In genomic region chr5:74143994-74144393, GRCm38 (mm10) we compare ENCODE assay signal across 20 mouse cellular contexts. TPM values are rescaled to one million over a fixed set of nuclear protein-coding genes. Genes with fewer than 3 reads are reported as not detected.
A peak's percentile ranks its signal among the peaks of the same experiment; 100 is the strongest.
DNase-seq lines count a peak whose midpoint lies in the region; ATAC-seq and TF ChIP-seq lines count a peak whose summit lies in the region.
"Had no signal": no experiment of that assay in that cellular context is flagged by ENCODE, and none has a peak within 500 bp of the region (broad histone marks: within the 10 kb centered on the region; RNA-seq: fewer than 3 reads in every experiment).

No protein-coding gene starts in this region.

- peak overlapping the region; percentile 82 for H3K27ac ChIP-seq in heart, embryonic 10.5 days
- H3K27ac ChIP-seq in intestine, embryonic 15.5 days: 0 out of 2 replicates have a peak overlapping the region, but pooled peaks have one; percentile 32
- no peak overlapping the region for H3K27ac ChIP-seq in intestine, postnatal 0 days (ENCODE audit: low read depth, low read length)
- no peak overlapping the region for H3K27ac ChIP-seq in intestine, embryonic 16.5 days (ENCODE audit: low read length)
- H3K27ac ChIP-seq: embryonic facial prominence, embryonic 15.5 days; forebrain, embryonic 12.5 days; hindbrain, postnatal 0 days; limb, embryonic 15.5 days had no signal

- H3K36me3 ChIP-seq in heart, embryonic 10.5 days: no peaks in the 10 kb centered on the region
- H3K36me3 ChIP-seq in intestine, embryonic 15.5 days: no peaks in the 10 kb centered on the region
- no peaks in the 10 kb centered on the region for H3K36me3 ChIP-seq in intestine, postnatal 0 days (ENCODE audit: control insufficient read depth, insufficient read depth)
- H3K36me3 ChIP-seq in intestine, embryonic 16.5 days (ENCODE audit: control insufficient read depth, insufficient read depth, low read length): no peaks in the 10 kb centered on the region
- H3K36me3 ChIP-seq: embryonic facial prominence, embryonic 15.5 days; forebrain, embryonic 12.5 days; limb, embryonic 15.5 days had no signal

- peaks cover 47% of the 10 kb centered on the region for H3K4me1 ChIP-seq in heart, embryonic 10.5 days
- H3K4me1 ChIP-seq in intestine, embryonic 15.5 days (replicated peaks): 0 out of 2 replicates have a peak, but pooled peaks cover 3% of the 10 kb centered on the region
- peaks cover 9% of the 10 kb centered on the region; the same call in 1 of the 2 replicates for H3K4me1 ChIP-seq in intestine, postnatal 0 days (replicated peaks; ENCODE audit: control insufficient read depth, insufficient read depth, low read length)
- peaks cover 9% of the 10 kb centered on the region for H3K4me1 ChIP-seq in intestine, embryonic 16.5 days (ENCODE audit: control insufficient read depth, insufficient read depth, low read length)
- H3K4me1 ChIP-seq: embryonic facial prominence, embryonic 15.5 days; forebrain, embryonic 12.5 days; limb, embryonic 15.5 days had no signal

- intact Hi-C loops in heart, postnatal 10 days (cut with DNase I): no loop called here

- no peaks in the 10 kb centered on the region for H3K27me3 ChIP-seq in heart, embryonic 10.5 days (ENCODE audit: insufficient read depth, poor library complexity, severe bottlenecking)
- H3K27me3 ChIP-seq in intestine, embryonic 15.5 days (replicated peaks): no peaks in the 10 kb centered on the region
- no peaks in the 10 kb centered on the region for H3K27me3 ChIP-seq in intestine, postnatal 0 days (replicated peaks; ENCODE audit: control insufficient read depth, insufficient read depth, low read length)
- no peaks in the 10 kb centered on the region for H3K27me3 ChIP-seq in intestine, embryonic 16.5 days (replicated peaks; ENCODE audit: control insufficient read depth, insufficient read depth, low read length)
- H3K27me3 ChIP-seq: embryonic facial prominence, embryonic 15.5 days; forebrain, embryonic 12.5 days; limb, embryonic 15.5 days had no signal

- DNase-seq in heart, embryonic 10.5 days (ENCODE audit: low spot score): no peak
- DNase-seq in heart, postnatal 10 days: no peak
- no peak for DNase-seq in adrenal gland, adult 8-10 months
- DNase-seq: adrenal gland, postnatal 14 days; cerebellum, postnatal 10 days; embryo, embryonic 11 days; gastrocnemius, postnatal 14 days; lung, postnatal 10 days; right cerebral cortex, adult 18-20 months had no signal

- TF ChIP-seq CTCF in intestine, postnatal 0 days (IDR thresholded peaks at IDR 0.05; ENCODE audit: low read depth): no peak

- no peaks in the 10 kb centered on the region for H3K9me3 ChIP-seq in heart, embryonic 10.5 days
- H3K9me3 ChIP-seq in intestine, embryonic 15.5 days: no peaks in the 10 kb centered on the region
- no peaks in the 10 kb centered on the region for H3K9me3 ChIP-seq in intestine, postnatal 0 days (ENCODE audit: control insufficient read depth)
- no peaks in the 10 kb centered on the region for H3K9me3 ChIP-seq in intestine, embryonic 16.5 days (ENCODE audit: control insufficient read depth, low read length)
- H3K9me3 ChIP-seq: embryonic facial prominence, embryonic 15.5 days; forebrain, embryonic 12.5 days; limb, embryonic 15.5 days had no signal

- H3K4me3 ChIP-seq in heart, embryonic 10.5 days: no peak overlapping the region
- H3K4me3 ChIP-seq in intestine, embryonic 15.5 days (replicated peaks): no peak overlapping the region
- no peak overlapping the region for H3K4me3 ChIP-seq in intestine, postnatal 0 days (ENCODE audit: low read depth, low read length)
- no peak overlapping the region for H3K4me3 ChIP-seq in intestine, embryonic 16.5 days (ENCODE audit: low read length)
- H3K4me3 ChIP-seq: embryonic facial prominence, embryonic 15.5 days; forebrain, embryonic 12.5 days; limb, embryonic 15.5 days; megakaryocyte, embryonic 14.5 days had no signal

- ATAC-seq in intestine, embryonic 15.5 days: peak; percentile 60; the same call in 1 of the 2 replicates
- no peak for ATAC-seq in intestine, postnatal 0 days
- 0 out of 2 replicates have a peak, but pooled peaks have one; percentile 52 for ATAC-seq in intestine, embryonic 16.5 days
- peak; percentile 91 for ATAC-seq in megakaryocyte-erythroid progenitor cell, adult 5-6 weeks (replicated peaks; ENCODE audit: low FRiP score, low TSS enrichment, poor library complexity, severe bottlenecking)
- no peak for ATAC-seq in monocyte, adult 5-6 weeks (replicated peaks; ENCODE audit: insufficient number of reproducible peaks, low FRiP score, low TSS enrichment, poor library complexity, severe bottlenecking)
- ATAC-seq: CD4-positive, CD25-positive, alpha-beta regulatory T cell, adult 4 months; hindbrain, postnatal 0 days had no signal

- H3K9ac ChIP-seq in intestine, embryonic 15.5 days: no peak overlapping the region
- no peak overlapping the region for H3K9ac ChIP-seq in intestine, postnatal 0 days (ENCODE audit: low read depth, low read length)
- no peak overlapping the region for H3K9ac ChIP-seq in intestine, embryonic 16.5 days (ENCODE audit: low read depth, low read length)
- H3K9ac ChIP-seq: embryonic facial prominence, embryonic 15.5 days; forebrain, embryonic 12.5 days; limb, embryonic 15.5 days had no signal

- 64% methylated on average over 4 of the region's 4 CpGs for WGBS in heart, embryonic 10.5 days
- WGBS in intestine, embryonic 15.5 days: 59% methylated on average over 4 of the region's 4 CpGs
- 56% methylated on average over 4 of the region's 4 CpGs for WGBS in intestine, postnatal 0 days
- 61% methylated on average over 4 of the region's 4 CpGs for WGBS in intestine, embryonic 16.5 days

- H3K4me2 ChIP-seq in intestine, embryonic 15.5 days (replicated peaks): no peak overlapping the region
- H3K4me2 ChIP-seq in intestine, postnatal 0 days (replicated peaks; ENCODE audit: low read depth): no peak overlapping the region
- no peak overlapping the region for H3K4me2 ChIP-seq in intestine, embryonic 16.5 days (ENCODE audit: low read depth, low read length)
- H3K4me2 ChIP-seq: embryonic facial prominence, embryonic 15.5 days; forebrain, embryonic 12.5 days; limb, embryonic 15.5 days had no signal

RNA-seq across cellular contexts. Expression of gene Rasl11b, which starts 51.1 kb away (rescaled TPM):
- polyA plus RNA-seq in heart, embryonic 10.5 days (2016; fragmentation: Nextera tagmentation; extraction: Ambion mirVana): 58.3 and 65.9 TPM in 2 replicates
- 10 to 100 TPM; 46.0 to 59.9 TPM for total RNA-seq in heart, postnatal 10 days (2021)
- polyA plus RNA-seq in intestine, embryonic 15.5 days (2015; fragmentation: Nextera tagmentation; extraction: Ambion mirVana): 34.9 and 38.3 TPM in 2 replicates
- 15.9 and 19.4 TPM in 2 replicates for polyA plus RNA-seq in intestine, postnatal 0 days (2015; fragmentation: Nextera tagmentation; extraction: Ambion mirVana)
- 31.5 and 37.6 TPM in 2 replicates for polyA plus RNA-seq in intestine, embryonic 16.5 days (2015; fragmentation: Nextera tagmentation; extraction: Ambion mirVana)
- not detected in 2 replicates for total RNA-seq in megakaryocyte-erythroid progenitor cell, adult 5-6 weeks (2014; fragmentation: Nextera tagmentation)
- total RNA-seq in megakaryocyte-erythroid progenitor cell, adult 5-6 weeks (2017): 0.14 TPM in 1 of 2 replicates, not detected in the other
- total RNA-seq in adrenal gland, adult 8-10 months (2022): 10 to 100 TPM; 21.0 to 26.2 (median 23.7) TPM
- total RNA-seq in monocyte, adult 5-6 weeks (2017): 0.57 to 0.78 TPM in 2 of 3 replicates, not detected in the other

Comparison
In these comparisons a context has a peak if more than half of its experiments do, and no peak if none do; other contexts are left out.
1. H3K27ac ChIP-seq: peak in heart, embryonic 10.5 days (single experiment) and intestine, embryonic 15.5 days (single experiment); none in intestine, postnatal 0 days (single experiment) and intestine, embryonic 16.5 days (single experiment).
2. ATAC-seq: peak in intestine, embryonic 15.5 days (single experiment), intestine, embryonic 16.5 days (single experiment) and megakaryocyte-erythroid progenitor cell, adult 5-6 weeks (single experiment); none in intestine, postnatal 0 days (single experiment) and monocyte, adult 5-6 weeks (single experiment).
3. RNA of gene Rasl11b, which starts 51.1 kb away (total RNA-seq): 46.0 to 59.9 TPM in heart, postnatal 10 days and 21.0 to 26.2 TPM in adrenal gland, adult 8-10 months; 0.57 to 0.78 TPM in monocyte, adult 5-6 weeks and 0.14 TPM in megakaryocyte-erythroid progenitor cell, adult 5-6 weeks; every median in the first group is over 10 times any median in the second.